Mouse (Mus musculus) skeletal muscle tissue, adult 2 months (tissue): ENCODE measurements around the gene Smco1.
"Not testable (repeated sequence)": the region's sequence is repeated elsewhere in the genome, so short reads cannot be mapped to it uniquely, and the experiment has no call there.

Source experiments
- DNase-seq: peaks from one replicate; pipeline ENCODE4 v3.0.0-alpha.2; 2012; ENCODE audit warnings: low read depth, low spot score

The Smco1 gene

GRCm38 (mm10) chr16:32271291-32271690 lies at the start of gene Smco1:
TSS of gene Smco1 (plus strand) at chr16:32271468.
- DNase-seq = peak; percentile 85

- no peak for DNase-seq
These were observed 49.5 kb upstream of the Smco1 start for GRCm38 (mm10) chr16:32221803-32222202.

- no peak for DNase-seq
These were observed 48.9 kb upstream of the Smco1 start for GRCm38 (mm10) chr16:32222399-32222798.

GRCm38 (mm10) chr16:32232050-32232449 lies 39.2 kb upstream of the Smco1 start:
- DNase-seq = not testable (repeated sequence)

GRCm38 (mm10) chr16:32237930-32238680 lies 33.2 kb upstream of the Smco1 start:
- DNase-seq = no peak

GRCm38 (mm10) chr16:32239428-32240312 lies 31.6 kb upstream of the Smco1 start:
- DNase-seq = no peak

- DNase-seq = no peak
These were observed 27.4 kb upstream of the Smco1 start for GRCm38 (mm10) chr16:32243901-32244300.

GRCm38 (mm10) chr16:32246351-32246791 lies 24.9 kb upstream of the Smco1 start:
- DNase-seq = no peak

- DNase-seq = peak; percentile 95
These were observed 24.3 kb upstream of the Smco1 start, which contains the start of the genes Fbxo45 and Wdr53 for GRCm38 (mm10) chr16:32246952-32247370. TSS of gene Fbxo45 (minus strand) at chr16:32247158. TSS of gene Wdr53 (plus strand) at chr16:32247227.

GRCm38 (mm10) chr16:32264225-32264624 lies 7.0 kb upstream of the Smco1 start:
- DNase-seq = not testable (repeated sequence)

- no peak for DNase-seq
These were observed 2.1 kb downstream of the Smco1 start for GRCm38 (mm10) chr16:32273338-32273737.

GRCm38 (mm10) chr16:32275041-32275440 lies 3.8 kb downstream of the Smco1 start:
- no peak for DNase-seq

GRCm38 (mm10) chr16:32275830-32276229 lies 4.6 kb downstream of the Smco1 start:
- DNase-seq = no peak

- DNase-seq = peak; percentile 81
These were observed 6.3 kb downstream of the Smco1 start, which contains the start of gene Rnf168 for GRCm38 (mm10) chr16:32277308-32278256. TSS of gene Rnf168 (plus strand) at chr16:32277459.

- DNase-seq = no peak
These were observed 7.1 kb downstream of the Smco1 start for GRCm38 (mm10) chr16:32278396-32278795.

- no peak for DNase-seq
These were observed 8.9 kb downstream of the Smco1 start for GRCm38 (mm10) chr16:32280211-32280610.

- DNase-seq = no peak
These were observed 11.3 kb downstream of the Smco1 start for GRCm38 (mm10) chr16:32282608-32283007.

- no peak for DNase-seq
These were observed 20.6 kb downstream of the Smco1 start for GRCm38 (mm10) chr16:32291821-32292220.

- DNase-seq = not testable (repeated sequence)
These were observed 28.3 kb downstream of the Smco1 start for GRCm38 (mm10) chr16:32299617-32300016.

GRCm38 (mm10) chr16:32303046-32303445 lies 31.8 kb downstream of the Smco1 start:
- no peak for DNase-seq

- DNase-seq = no peak
These were observed 32.6 kb downstream of the Smco1 start for GRCm38 (mm10) chr16:32303886-32304285.
